Mouse (Mus musculus): Measurements from ENCODE around the gene Slc22a1. TPM values are rescaled to one million over a fixed set of nuclear protein-coding genes. Genes with fewer than 3 reads are reported as not detected.

Slc22a1 gene
- total RNA-seq (2012; rRNA removed) (0.64 and 0.80 TPM in 2 replicates), total RNA-seq (2014; rRNA removed) (1.1 TPM in 1 of 2 replicates, not detected in the other), polyA plus RNA-seq (2012; ENCODE audit: insufficient read length, low read depth) (0.76 and 1.2 TPM in 2 replicates)

DNA sequence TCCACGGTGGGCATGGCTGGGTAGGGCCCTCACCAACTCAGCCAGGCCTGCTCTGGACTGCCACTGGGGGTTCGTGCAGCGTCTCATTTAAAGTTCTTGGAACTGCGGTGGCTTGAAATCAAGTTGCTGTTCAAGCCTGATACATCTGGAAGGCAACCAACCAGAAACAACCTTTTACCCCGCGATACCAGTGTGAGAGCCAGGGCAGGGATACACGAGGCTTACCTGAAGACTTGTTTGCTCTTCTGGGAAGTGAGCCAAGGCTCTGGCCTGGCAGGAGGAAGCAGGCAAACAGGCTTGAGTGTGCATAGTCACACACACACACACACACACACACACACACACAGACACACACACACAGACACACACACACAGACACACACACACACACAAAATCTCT is at the start of gene Slc22a1:
Slc22a1 (minus strand) TSS at position 184 of the 400 bp plus-strand sequence.
- no peaks in the 10 kb centered on the region for H3K4me1 ChIP-seq (ENCODE audit: control insufficient read depth in 1 of 2, insufficient read depth in 2 of 2)
- no peak within 1 kb of the TSS for H3K4me2 ChIP-seq (ENCODE audit: insufficient read depth, low read depth, poor library complexity, severe bottlenecking)
- DNase-seq (ENCODE audit: extremely low read depth), result no peak
- no peak within 1 kb of the TSS for H3K4me3 ChIP-seq (replicated peaks in 1 of 3; ENCODE audit: low read depth in 2 of 3, low read length in 2 of 3, poor library complexity in 1 of 3)
- in situ Hi-C loops (cut with MboI; ENCODE audit: low pct_ligation_motif_present, low pct_unique_long_range_greater_than_20kb, low sequenced_read_pairs) (no loop called here), dilution Hi-C loops (cut with MboI; ENCODE audit: extremely low pct_ligation_motif_present, extremely low pct_unique_long_range_greater_than_20kb, low sequenced_read_pairs) (no loop called here)
- H3K9me3 ChIP-seq (replicated peaks; ENCODE audit: low read length), result peaks cover 10% of the 10 kb centered on the region
- TF ChIP-seq TCF12 (IDR thresholded peaks at IDR 0.05; ENCODE audit: low read depth, low read length), result no peak
- TF ChIP-seq POLR2A (IDR thresholded peaks at IDR 0.05; ENCODE audit: low read depth, low read length), result no peak
- no peak for TF ChIP-seq USF1 (IDR thresholded peaks at IDR 0.05; ENCODE audit: low read depth, low read length)
- TF ChIP-seq CHD1 (IDR thresholded peaks at IDR 0.05; ENCODE audit: low read depth, low read length), result no peak
- TF ChIP-seq USF2 (conservative IDR thresholded peaks at IDR 0.05; ENCODE audit: low read depth, low read length), result no peak
- TF ChIP-seq KAT2A (IDR thresholded peaks at IDR 0.05; ENCODE audit: insufficient replicate concordance, low read length), result no peak
- no peak within 1 kb of the TSS for H3K9ac ChIP-seq (ENCODE audit: insufficient read depth, low read depth)
- no peaks in the 10 kb centered on the region for H3K79me2 ChIP-seq (replicated peaks; ENCODE audit: control insufficient read depth, extremely low read depth, insufficient read depth, poor library complexity, severe bottlenecking)
- peaks cover 0 to 8% of the 10 kb centered on the region in 2 experiments for H3K36me3 ChIP-seq (replicated peaks in 1 of 2; ENCODE audit: control insufficient read depth in 1 of 2, insufficient read depth in 1 of 2, low read length in 1 of 2)
- no peaks in the 10 kb centered on the region for H3K27me3 ChIP-seq (replicated peaks)
- H3K27ac ChIP-seq (ENCODE audit: insufficient read depth, low read depth), result no peak within 1 kb of the TSS

DNA sequence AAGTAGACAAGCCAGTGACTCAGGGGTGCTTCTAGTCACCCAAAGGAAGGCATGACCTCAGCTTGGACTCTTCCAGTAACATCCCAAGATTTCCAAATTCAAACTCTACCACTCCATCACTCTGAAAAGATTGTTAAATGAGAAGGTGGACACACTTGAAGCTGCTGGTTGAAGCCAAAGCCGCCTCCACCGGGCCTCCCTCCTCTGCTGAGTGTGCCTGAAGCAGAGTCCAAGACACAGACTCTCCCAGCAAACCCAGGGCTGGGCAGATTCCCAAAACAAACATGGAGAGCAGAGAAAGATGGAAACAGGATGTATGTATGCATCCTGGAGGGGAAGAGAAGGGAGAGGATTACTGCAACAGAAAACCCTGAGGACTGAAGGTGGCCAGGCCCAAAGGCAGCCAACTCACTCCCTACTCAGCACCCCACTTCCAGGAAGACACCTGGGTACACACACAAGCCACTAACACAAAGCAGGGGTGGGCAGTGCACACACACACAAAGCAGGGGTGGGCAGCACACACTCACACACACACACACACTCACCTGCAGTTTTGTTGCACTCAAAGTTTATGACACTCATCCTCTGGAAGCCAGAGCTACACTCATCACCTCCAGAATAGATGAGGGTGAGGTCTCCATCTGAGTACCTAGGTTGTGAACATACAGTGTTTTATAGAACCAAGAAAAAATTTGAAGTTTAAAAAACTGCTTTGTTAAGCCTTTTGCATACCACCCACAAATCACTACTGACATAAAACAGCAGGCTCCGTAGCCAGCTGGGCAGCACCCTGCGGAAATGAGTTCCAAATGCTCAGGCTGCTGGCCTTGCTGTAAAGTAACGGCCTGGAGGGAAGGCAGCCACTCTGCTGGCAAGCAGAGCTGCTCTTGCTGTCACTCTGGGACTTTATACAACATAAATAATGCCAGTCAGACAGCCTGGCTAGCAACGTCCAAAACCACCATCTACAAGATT is 49.4 kb upstream of the Slc22a1 start:
- no peak for DNase-seq (ENCODE audit: extremely low read depth)
- Histone ChIP-seq H3K79me2 (replicated peaks; ENCODE audit: control insufficient read depth, extremely low read depth, insufficient read depth, poor library complexity, severe bottlenecking) (no peaks in the 10 kb centered on the region), H3K27me3 (replicated peaks) (no peaks in the 10 kb centered on the region), H3K9me3 (replicated peaks; ENCODE audit: low read length) (no peaks in the 10 kb centered on the region), H3K4me1 (ENCODE audit: control insufficient read depth in 1 of 2, insufficient read depth in 2 of 2) (0 out of 4 replicates have a peak, but pooled peaks cover 0 to 3% of the 10 kb centered on the region in 2 experiments), H3K27ac (ENCODE audit: insufficient read depth, low read depth) (no peak overlapping the region), H3K4me3 (replicated peaks in 1 of 3; ENCODE audit: low read depth in 2 of 3, low read length in 2 of 3, poor library complexity in 1 of 3) (no peak overlapping the region), H3K36me3 (replicated peaks in 1 of 2; ENCODE audit: control insufficient read depth in 1 of 2, insufficient read depth in 1 of 2, low read length in 1 of 2) (peaks cover 38 to 79% of the 10 kb centered on the region in 2 experiments), H3K9ac (ENCODE audit: insufficient read depth, low read depth) (no peak overlapping the region), H3K4me2 (ENCODE audit: insufficient read depth, low read depth, poor library complexity, severe bottlenecking) (no peak overlapping the region)
- TF ChIP-seq E2F4 (IDR thresholded peaks at IDR 0.05; ENCODE audit: insufficient replicate concordance, low read depth, low read length) (no peak), IRF4 (IDR thresholded peaks at IDR 0.05; ENCODE audit: low read depth, low read length) (no peak), ETS1 (conservative IDR thresholded peaks at IDR 0.05; ENCODE audit: low read depth, low read length) (no peak), KAT2A (IDR thresholded peaks at IDR 0.05; ENCODE audit: insufficient replicate concordance, low read length) (no peak), USF2 (conservative IDR thresholded peaks at IDR 0.05; ENCODE audit: low read depth, low read length) (no peak), RAD21 (IDR thresholded peaks at IDR 0.05; ENCODE audit: low read depth, low read length) (no peak), MAZ (IDR thresholded peaks at IDR 0.05; ENCODE audit: low read depth, low read length) (no peak), POLR2A (IDR thresholded peaks at IDR 0.05; ENCODE audit: low read depth, low read length) (no peak), ZNF384 (IDR thresholded peaks at IDR 0.05; ENCODE audit: low read depth, low read length) (no peak), MAFK (IDR thresholded peaks at IDR 0.05; ENCODE audit: insufficient replicate concordance, low read length) (no peak), MEF2A (IDR thresholded peaks at IDR 0.05; ENCODE audit: borderline replicate concordance, low read depth, low read length) (no peak), PAX5 (IDR thresholded peaks at IDR 0.05; ENCODE audit: low read length) (no peak), JUN (IDR thresholded peaks at IDR 0.05; ENCODE audit: insufficient read depth, low read depth, low read length) (no peak), MXI1 (IDR thresholded peaks at IDR 0.05; ENCODE audit: low read depth, low read length) (no peak), GABPA (IDR thresholded peaks at IDR 0.05; ENCODE audit: insufficient replicate concordance, low read depth, low read length) (no peak), CHD2 (IDR thresholded peaks at IDR 0.05; ENCODE audit: low read length) (no peak), RCOR1 (conservative IDR thresholded peaks at IDR 0.05; ENCODE audit: low read depth, low read length) (no peak)
- in situ Hi-C loops (cut with MboI; ENCODE audit: low pct_ligation_motif_present, low pct_unique_long_range_greater_than_20kb, low sequenced_read_pairs), result loop anchor here (5.0 kb wide), 1 partner anchor 82 kb away; no protein-coding TSS in a partner anchor
- dilution Hi-C loops (cut with MboI; ENCODE audit: extremely low pct_ligation_motif_present, extremely low pct_unique_long_range_greater_than_20kb, low sequenced_read_pairs), result no loop called here

All from CH12.LX (cell line).